Mouse (Mus musculus) liver, postnatal 0 days (tissue): Measurements from ENCODE around the gene Inafm1. TPM values are rescaled to one million over a fixed set of nuclear protein-coding genes. Genes with fewer than 3 reads are reported as not detected.
"Not testable (repeated sequence)": the region's sequence is repeated elsewhere in the genome, so short reads cannot be mapped to it uniquely, and the experiment has no call there.

Source experiments
- ATAC-seq: fragments of 200-750 bp; cut with Nextera tagmentation; 2 replicates; pipeline ENCODE4 v1.8.0; 2017; ENCODE audit warnings: mild to moderate bottlenecking, moderate library complexity
- DNase-seq: peaks from one replicate; pipeline ENCODE4 v3.0.0-alpha.2; 2016
- H3K27ac ChIP-seq: fragments of 300-500 bp; sonication (generic); 2 replicates; pipeline ENCODE4 v1.5.1; 2014; ENCODE audit warnings: antibody characterized with exemption, moderate library complexity, mild to moderate bottlenecking, low read depth
- H3K27me3 ChIP-seq: fragments of 300-500 bp; sonication (generic); 2 replicates; pipeline ENCODE4 v1.6.1; 2014; ENCODE audit warnings: low read length, control low read depth, mixed read lengths; ENCODE audit not compliant: insufficient read depth
- H3K36me3 ChIP-seq: fragments of 300-500 bp; sonication (generic); replicated peaks from 2 replicates; pipeline ENCODE4 v1.6.1; 2014; ENCODE audit warnings: mild to moderate bottlenecking, control low read depth, low read length, moderate library complexity, mixed read lengths; ENCODE audit not compliant: insufficient read depth
- H3K4me1 ChIP-seq: fragments of 300-500 bp; sonication (generic); 2 replicates; pipeline ENCODE4 v1.6.1; 2014; ENCODE audit warnings: antibody characterized with exemption, mild to moderate bottlenecking, control low read depth; ENCODE audit not compliant: insufficient read depth
- H3K4me2 ChIP-seq: fragments of 300-500 bp; sonication (generic); 2 replicates; pipeline ENCODE4 v1.6.1; 2014; ENCODE audit warnings: low read depth, mild to moderate bottlenecking, low read length, moderate library complexity, mixed read lengths
- H3K4me3 ChIP-seq: fragments of 300-500 bp; sonication (generic); 2 replicates; pipeline ENCODE4 v1.5.1; 2014; ENCODE audit warnings: low read depth, low read length
- H3K9ac ChIP-seq: fragments of 300-500 bp; sonication (generic); replicated peaks from 2 replicates; pipeline ENCODE4 v1.6.1; 2014; ENCODE audit warnings: mild to moderate bottlenecking, moderate library complexity
- H3K9me3 ChIP-seq: fragments of 300-500 bp; sonication (generic); 2 replicates; pipeline ENCODE4 v1.6.1; 2016; ENCODE audit warnings: mild to moderate bottlenecking, control low read depth, low read length, mixed read lengths
- CTCF ChIP-seq: sonication (generic); IDR thresholded peaks from 2 replicates; pipeline ENCODE4 v1.5.1; 2016; ENCODE audit warnings: antibody characterized with exemption, low read depth
- EP300 ChIP-seq: IDR thresholded peaks from 2 replicates; pipeline ENCODE4 v1.6.1; 2016; ENCODE audit warnings: antibody characterized with exemption, low read depth, mild to moderate bottlenecking
- WGBS: fragments of 180-500 bp; shearing (Covaris S2); extraction: QIAGEN DNeasy Blood & Tissue Kit; methylation state at CpG from one replicate; pipeline ENCODE4 v1.1.7; 2014; ENCODE audit not compliant: insufficient replicate concordance; 5-methylcytosine and 5-hydroxymethylcytosine counted together
- polyA plus RNA-seq: library from polyadenylated mRNA; unstranded; fragments of >200 nt; fragmentation: Nextera tagmentation; extraction: Ambion mirVana; gene quantifications from 2 replicates; pipeline ENCODE4 v1.2.1, GENCODE M21; 2015

Inafm1 gene
- polyA plus RNA-seq, 1 experiment from 2014 or later = 7.5 TPM

DNA sequence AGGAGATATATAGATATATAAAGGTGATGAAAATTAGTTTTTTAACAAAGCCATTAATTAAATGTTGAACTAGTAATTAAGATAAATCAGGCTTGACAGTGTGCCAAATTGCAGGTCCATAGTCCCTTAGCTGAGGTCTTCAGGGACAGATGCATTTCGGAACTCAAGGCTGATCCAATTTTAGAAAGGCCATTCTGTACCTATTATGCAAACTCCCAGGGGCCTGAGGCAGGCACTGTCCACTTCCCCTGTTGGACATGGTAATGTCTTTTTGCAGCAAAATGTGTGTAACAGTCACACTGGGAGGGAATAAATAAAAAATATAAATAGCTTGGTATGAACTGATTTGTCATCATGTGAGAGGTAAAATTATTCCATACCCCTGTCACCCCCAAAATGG is 2.3 kb downstream of the Inafm1 start:
- DNase-seq (no peak), ATAC-seq (no peak)
- Histone ChIP-seq H3K27ac (no peak overlapping the region), H3K36me3 (peaks cover 4% of the 10 kb centered on the region), H3K4me1 (peaks cover 37% of the 10 kb centered on the region), H3K9ac (no peak overlapping the region), H3K27me3 (no peaks in the 10 kb centered on the region), H3K4me3 (no peak overlapping the region), H3K9me3 (no peaks in the 10 kb centered on the region), H3K4me2 (no peak overlapping the region)
- no peak for TF ChIP-seq CTCF
- TF ChIP-seq EP300 = no peak
- 61% methylated on average over 1 of the region's 1 CpGs for WGBS

DNA sequence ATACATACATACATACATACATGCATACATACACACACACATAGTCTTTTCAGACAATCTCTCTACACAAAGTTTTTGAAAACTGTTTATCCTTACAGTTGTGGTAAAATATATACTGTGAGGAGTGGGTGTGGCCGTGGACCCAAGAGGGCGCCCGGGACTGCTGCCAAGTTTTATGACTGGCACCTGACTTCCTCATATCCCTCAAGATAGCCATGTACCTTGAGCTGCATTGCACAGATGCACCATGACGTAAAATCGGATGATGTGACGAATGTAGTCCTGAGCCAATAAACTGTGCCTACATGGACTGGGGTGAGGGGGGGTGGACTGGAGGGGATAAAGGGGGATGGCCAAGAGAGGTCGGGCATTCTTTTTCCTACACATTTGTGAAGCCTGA is 6.8 kb downstream of the Inafm1 start:
- H3K27me3 ChIP-seq, H3K4me1 ChIP-seq, H3K4me2 ChIP-seq, H3K36me3 ChIP-seq, H3K9me3 ChIP-seq, ATAC-seq, H3K9ac ChIP-seq, DNase-seq, H3K27ac ChIP-seq, H3K4me3 ChIP-seq: not testable (repeated sequence)
- WGBS = 61% methylated on average over 7 of the region's 7 CpGs

DNA sequence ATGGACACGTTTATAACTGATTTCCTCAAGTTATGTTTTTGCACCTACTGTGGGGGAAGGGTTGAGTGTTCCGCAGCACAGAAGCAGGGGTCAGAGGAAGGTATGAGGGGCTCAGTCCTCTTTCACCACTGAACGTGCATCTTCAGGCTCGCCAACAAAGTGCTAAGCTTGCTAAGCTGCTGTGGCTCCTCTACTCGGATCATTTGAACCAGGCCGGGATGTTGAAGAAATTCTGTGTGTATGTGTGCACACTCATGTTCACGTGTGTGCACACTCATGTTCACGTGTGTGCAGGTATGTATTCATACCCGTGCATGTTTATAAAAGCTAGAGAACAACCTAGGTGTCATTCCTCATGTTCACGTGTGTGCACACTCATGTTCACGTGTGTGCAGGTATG is 7.6 kb downstream of the Inafm1 start:
- no peaks in the 10 kb centered on the region for H3K27me3 ChIP-seq
- ATAC-seq (no peak), DNase-seq (no peak)
- no peaks in the 10 kb centered on the region for H3K9me3 ChIP-seq
- H3K9ac ChIP-seq = no peak overlapping the region
- H3K4me1 ChIP-seq = no peaks in the 10 kb centered on the region; the same call in 1 of the 2 replicates
- TF ChIP-seq EP300 = no peak
- TF ChIP-seq CTCF = no peak
- H3K4me2 ChIP-seq = no peak overlapping the region
- H3K36me3 ChIP-seq = no peaks in the 10 kb centered on the region
- no peak overlapping the region for H3K4me3 ChIP-seq
- no peak overlapping the region for H3K27ac ChIP-seq
- WGBS = 80% methylated on average over 11 of the region's 11 CpGs

DNA sequence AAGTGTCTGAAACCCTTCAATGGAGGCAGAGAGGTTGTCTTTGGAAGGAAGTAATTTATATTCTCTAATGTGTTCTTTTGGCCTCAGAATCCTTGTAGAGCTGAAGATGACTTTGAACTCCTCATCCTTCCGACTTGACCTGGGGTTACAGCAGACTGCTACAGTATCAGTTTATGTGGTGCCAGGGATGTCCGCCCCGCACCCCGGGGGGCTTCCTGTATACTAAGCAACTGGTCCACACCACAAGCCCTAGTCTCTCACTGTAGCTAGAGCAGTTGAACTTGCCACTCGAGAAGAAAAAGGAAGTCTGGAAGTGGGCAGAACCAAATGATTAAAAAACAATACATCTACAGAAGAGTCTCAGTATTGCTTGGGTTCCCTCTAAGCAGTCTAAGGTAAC is 9.6 kb downstream of the Inafm1 start:
- no peak overlapping the region for H3K9ac ChIP-seq
- no peak overlapping the region for H3K4me2 ChIP-seq
- no peaks in the 10 kb centered on the region for H3K4me1 ChIP-seq
- TF ChIP-seq EP300 (no peak), CTCF (no peak)
- no peak overlapping the region for H3K27ac ChIP-seq
- DNase-seq (no peak), ATAC-seq (no peak)
- H3K27me3 ChIP-seq = no peaks in the 10 kb centered on the region
- H3K9me3 ChIP-seq = no peaks in the 10 kb centered on the region
- no peaks in the 10 kb centered on the region for H3K36me3 ChIP-seq
- H3K4me3 ChIP-seq = no peak overlapping the region
- 43% methylated on average over 5 of the region's 5 CpGs for WGBS

DNA sequence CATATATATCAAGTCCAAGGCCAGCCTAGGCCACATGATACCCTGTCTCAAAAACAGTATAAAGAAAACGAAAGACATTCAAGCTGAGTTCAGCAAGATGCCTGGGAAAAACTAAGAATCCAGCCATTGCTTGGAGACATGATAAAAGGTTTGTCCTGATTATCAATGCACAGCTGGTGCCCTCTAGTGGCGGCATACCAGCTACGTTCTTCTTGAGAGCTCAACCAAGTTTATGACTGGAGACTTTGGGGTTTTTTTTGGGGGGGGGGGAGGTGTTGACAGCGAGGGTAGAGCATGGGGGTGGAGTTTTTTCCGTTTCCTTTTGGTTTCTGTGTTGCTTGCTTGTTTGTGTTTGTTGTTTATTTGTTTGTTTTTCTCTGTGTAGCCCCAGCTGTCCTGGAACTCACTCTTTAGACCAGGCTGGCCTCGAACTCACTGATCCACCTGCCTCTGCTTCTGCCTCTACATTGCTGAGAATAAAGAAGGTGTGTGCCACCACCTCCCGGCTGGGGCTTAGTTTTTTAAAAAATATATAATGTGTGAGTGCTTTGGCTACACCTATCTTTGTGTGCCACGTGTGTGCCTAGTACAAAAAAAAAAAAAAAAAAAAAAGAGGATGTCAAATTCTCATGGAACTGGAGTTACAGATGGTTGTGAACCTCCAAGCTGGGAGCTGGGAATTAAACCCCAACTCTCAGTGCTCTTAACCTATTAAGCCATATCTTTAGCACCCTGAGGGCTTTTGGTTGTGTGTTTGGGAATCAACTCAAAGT is 10.2 kb downstream of the Inafm1 start:
- Histone ChIP-seq H3K4me3 (no peak overlapping the region), H3K9ac (no peak overlapping the region), H3K36me3 (no peaks in the 10 kb centered on the region), H3K4me2 (no peak overlapping the region), H3K27me3 (no peaks in the 10 kb centered on the region), H3K4me1 (no peaks in the 10 kb centered on the region), H3K9me3 (no peaks in the 10 kb centered on the region), H3K27ac (no peak overlapping the region)
- 19% methylated on average over 8 of the region's 8 CpGs for WGBS
- DNase-seq (peak; percentile 88), ATAC-seq (peak; percentile 50; the same call in 1 of the 2 replicates)
- TF ChIP-seq CTCF (peak; percentile 93), EP300 (no peak)

DNA sequence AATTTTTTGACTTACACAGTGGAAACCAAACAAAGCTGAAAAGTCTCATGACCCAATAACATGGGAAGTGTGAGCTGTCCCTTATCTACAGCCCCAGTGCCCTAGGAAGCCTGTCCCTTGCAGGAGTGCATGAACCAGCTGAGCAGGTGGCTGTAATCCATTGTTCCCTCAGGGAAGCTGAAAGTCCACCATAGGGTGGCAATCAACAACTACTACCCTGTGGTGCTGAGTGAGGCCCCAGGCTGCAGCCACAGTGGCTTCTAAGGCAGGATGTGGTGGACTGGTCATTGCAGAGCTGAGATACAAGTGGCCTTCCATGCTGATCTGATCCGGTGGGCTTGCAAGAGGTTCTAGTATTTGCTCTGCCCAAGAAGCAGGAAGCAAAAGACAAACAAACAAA is 12.3 kb downstream of the Inafm1 start:
- no peaks in the 10 kb centered on the region for H3K36me3 ChIP-seq
- H3K4me1 ChIP-seq = no peaks in the 10 kb centered on the region
- no peak overlapping the region for H3K4me3 ChIP-seq
- 37% methylated on average over 1 of the region's 1 CpGs for WGBS
- no peak overlapping the region; the same call in 1 of the 2 replicates for H3K27ac ChIP-seq
- ATAC-seq (peak; percentile 19; the same call in 1 of the 2 replicates), DNase-seq (no peak)
- H3K9ac ChIP-seq = no peak overlapping the region
- H3K9me3 ChIP-seq = no peaks in the 10 kb centered on the region
- TF ChIP-seq CTCF (no peak), EP300 (no peak)
- H3K27me3 ChIP-seq = no peaks in the 10 kb centered on the region
- no peak overlapping the region for H3K4me2 ChIP-seq
